18 mouse cellular contexts compared by ENCODE assay signal in the genomic region with DNA sequence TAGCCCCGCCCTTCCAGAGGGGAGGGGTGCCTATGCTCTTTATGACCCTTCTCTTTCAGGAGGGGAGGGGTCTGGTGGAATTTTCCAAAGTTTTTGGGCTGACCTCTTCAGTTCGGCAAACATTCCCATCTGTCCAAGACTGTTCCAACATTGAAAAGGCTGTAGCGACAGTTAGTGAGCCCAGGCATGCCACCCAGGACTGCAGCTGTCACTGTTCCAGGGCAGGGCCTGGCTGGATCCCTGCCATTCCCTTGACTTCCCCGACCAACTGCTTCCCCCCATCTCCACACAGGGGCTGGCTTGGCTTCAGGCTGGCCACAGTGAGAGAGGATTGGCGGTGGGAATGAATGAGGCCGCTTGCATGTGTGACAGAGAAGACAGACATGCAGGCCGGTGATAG. TPM values are rescaled to one million over a fixed set of nuclear protein-coding genes. Genes with fewer than 3 reads are reported as not detected.
DNase-seq lines count a peak whose midpoint lies in the region; ATAC-seq and TF ChIP-seq lines count a peak whose summit lies in the region.
"Had no signal": no experiment of that assay in that cellular context is flagged by ENCODE, and none has a peak within 500 bp of the region (broad histone marks: within the 10 kb centered on the region; RNA-seq: fewer than 3 reads in every experiment).

No protein-coding gene starts in this region.

- H3K27me3 ChIP-seq in forebrain, embryonic 15.5 days: no peaks in the 10 kb centered on the region
- no peaks in the 10 kb centered on the region for H3K27me3 ChIP-seq in forebrain, embryonic 10.5 days (ENCODE audit: poor library complexity, severe bottlenecking)
- H3K27me3 ChIP-seq in limb, embryonic 12.5 days: no peaks in the 10 kb centered on the region
- H3K27me3 ChIP-seq in limb, embryonic 10.5 days (ENCODE audit: low read depth, poor library complexity, severe bottlenecking): no peaks in the 10 kb centered on the region
- peaks cover 16% of the 10 kb centered on the region; the same call in 1 of the 2 replicates for H3K27me3 ChIP-seq in E14TG2a.4 (ENCODE audit: insufficient read depth, low read length)
- no peaks in the 10 kb centered on the region for H3K27me3 ChIP-seq in embryonic facial prominence, embryonic 14.5 days (replicated peaks; ENCODE audit: control insufficient read depth, insufficient read depth, low read length)
- H3K27me3 ChIP-seq in stomach, postnatal 0 days (ENCODE audit: control insufficient read depth, insufficient read depth, low read length): no peaks in the 10 kb centered on the region

- H3K27ac ChIP-seq in forebrain, embryonic 15.5 days (replicated peaks): no peak overlapping the region
- H3K27ac ChIP-seq in forebrain, embryonic 10.5 days: no peak overlapping the region
- H3K27ac ChIP-seq in limb, embryonic 12.5 days: peak overlapping the region; percentile 35; the same call in 1 of the 2 replicates
- H3K27ac ChIP-seq in limb, embryonic 10.5 days: no peak overlapping the region
- H3K27ac ChIP-seq in embryonic facial prominence, embryonic 14.5 days (replicated peaks; ENCODE audit: low read depth, low read length): 0 out of 2 replicates have a peak overlapping the region, but pooled peaks have one; percentile 44
- H3K27ac ChIP-seq in stomach, postnatal 0 days (replicated peaks): no peak overlapping the region

- H3K36me3 ChIP-seq in forebrain, embryonic 15.5 days: no peaks in the 10 kb centered on the region
- no peaks in the 10 kb centered on the region for H3K36me3 ChIP-seq in forebrain, embryonic 10.5 days (replicated peaks)
- no peaks in the 10 kb centered on the region for H3K36me3 ChIP-seq in limb, embryonic 12.5 days
- H3K36me3 ChIP-seq in limb, embryonic 10.5 days: no peaks in the 10 kb centered on the region
- H3K36me3 ChIP-seq in E14TG2a.4 (ENCODE audit: insufficient read depth, low read length): no peaks in the 10 kb centered on the region
- H3K36me3 ChIP-seq in embryonic facial prominence, embryonic 14.5 days (ENCODE audit: control insufficient read depth, insufficient read depth, low read length): no peaks in the 10 kb centered on the region
- no peaks in the 10 kb centered on the region for H3K36me3 ChIP-seq in stomach, postnatal 0 days (ENCODE audit: control insufficient read depth, insufficient read depth, low read length)
- H3K36me3 ChIP-seq: heart, embryonic 12.5 days had no signal

- 63% methylated on average over 7 of the region's 7 CpGs for WGBS in forebrain, embryonic 15.5 days
- WGBS in forebrain, embryonic 10.5 days: 85% methylated on average over 7 of the region's 7 CpGs
- WGBS in limb, embryonic 12.5 days: 68% methylated on average over 7 of the region's 7 CpGs
- WGBS in limb, embryonic 10.5 days: 77% methylated on average over 7 of the region's 7 CpGs
- 79% methylated on average over 7 of the region's 7 CpGs for WGBS in embryonic facial prominence, embryonic 14.5 days
- 70% methylated on average over 7 of the region's 7 CpGs for WGBS in stomach, postnatal 0 days

- intact Hi-C loops in heart, postnatal 25 days (cut with DNase I): no loop called here

- H3K4me2 ChIP-seq in forebrain, embryonic 15.5 days (replicated peaks): no peak overlapping the region
- H3K4me2 ChIP-seq in limb, embryonic 12.5 days: no peak overlapping the region
- no peak overlapping the region for H3K4me2 ChIP-seq in embryonic facial prominence, embryonic 14.5 days (ENCODE audit: low read depth, low read length)
- H3K4me2 ChIP-seq in stomach, postnatal 0 days (replicated peaks; ENCODE audit: low read depth): no peak overlapping the region
- H3K4me2 ChIP-seq: heart, embryonic 12.5 days had no signal

- no peak for DNase-seq in forebrain, embryonic 10.5 days (ENCODE audit: extremely low spot score, low spot score)
- no peak for DNase-seq in limb, embryonic 10.5 days (ENCODE audit: low spot score)
- DNase-seq in embryonic facial prominence, embryonic 14.5 days (ENCODE audit: low spot score): peak; percentile 59
- DNase-seq in heart, postnatal 25 days (ENCODE audit: low spot score): no peak
- no peak for DNase-seq in stomach, postnatal 0 days (ENCODE audit: low spot score)
- DNase-seq: cerebellum, adult 18-20 months; gastrocnemius, postnatal 25 days; heart, postnatal 4 days; kidney, adult 11 months; liver; lung, postnatal 10 days; right cerebral cortex, postnatal 25 days had no signal

- TF ChIP-seq EP300 in stomach, postnatal 0 days (optimal IDR thresholded peaks at IDR 0.05): no peak

- TF ChIP-seq CTCF in E14TG2a.4 (conservative IDR thresholded peaks at IDR 0.05; ENCODE audit: low read length): no peak
- TF ChIP-seq CTCF in stomach, postnatal 0 days (IDR thresholded peaks at IDR 0.05; ENCODE audit: low read depth): no peak

- H3K4me1 ChIP-seq in forebrain, embryonic 15.5 days: no peaks in the 10 kb centered on the region
- peaks cover 30% of the 10 kb centered on the region for H3K4me1 ChIP-seq in forebrain, embryonic 10.5 days
- peaks cover 28% of the 10 kb centered on the region for H3K4me1 ChIP-seq in limb, embryonic 12.5 days (replicated peaks)
- H3K4me1 ChIP-seq in limb, embryonic 10.5 days: peaks cover 28% of the 10 kb centered on the region
- H3K4me1 ChIP-seq in E14TG2a.4 (replicated peaks; ENCODE audit: low read depth, low read length): peaks cover 23% of the 10 kb centered on the region
- H3K4me1 ChIP-seq in embryonic facial prominence, embryonic 14.5 days (ENCODE audit: control insufficient read depth, insufficient read depth, low read length): peaks cover 10% of the 10 kb centered on the region
- H3K4me1 ChIP-seq in stomach, postnatal 0 days (replicated peaks; ENCODE audit: control insufficient read depth, insufficient read depth): no peaks in the 10 kb centered on the region

- peak; percentile 57; the same call in 1 of the 2 replicates for ATAC-seq in forebrain, embryonic 15.5 days (replicated peaks)
- ATAC-seq in limb, embryonic 12.5 days (ENCODE audit: insufficient number of reproducible peaks, insufficient read depth, low FRiP score, low TSS enrichment, low read depth): no peak
- peak; percentile 50; the same call in 1 of the 2 replicates for ATAC-seq in embryonic facial prominence, embryonic 14.5 days (ENCODE audit: low read depth)
- ATAC-seq in stomach, postnatal 0 days (ENCODE audit: low FRiP score, low TSS enrichment): no peak
- ATAC-seq: forebrain, embryonic 16.5 days had no signal

- H3K4me3 ChIP-seq in forebrain, embryonic 15.5 days: no peak overlapping the region
- no peak overlapping the region for H3K4me3 ChIP-seq in forebrain, embryonic 10.5 days
- no peak overlapping the region for H3K4me3 ChIP-seq in limb, embryonic 12.5 days (replicated peaks)
- no peak overlapping the region for H3K4me3 ChIP-seq in limb, embryonic 10.5 days
- peak overlapping the region; percentile 32; the same call in 1 of the 2 replicates for H3K4me3 ChIP-seq in E14TG2a.4 (replicated peaks; ENCODE audit: low read length)
- no peak overlapping the region for H3K4me3 ChIP-seq in embryonic facial prominence, embryonic 14.5 days (ENCODE audit: low read depth, low read length)
- no peak overlapping the region for H3K4me3 ChIP-seq in stomach, postnatal 0 days (ENCODE audit: low read depth, low read length)
- H3K4me3 ChIP-seq: heart, embryonic 12.5 days had no signal

- no peak overlapping the region for H3K9ac ChIP-seq in forebrain, embryonic 15.5 days (replicated peaks)
- no peak overlapping the region for H3K9ac ChIP-seq in limb, embryonic 12.5 days (replicated peaks)
- no peak overlapping the region for H3K9ac ChIP-seq in embryonic facial prominence, embryonic 14.5 days (ENCODE audit: low read depth, low read length)
- H3K9ac ChIP-seq in stomach, postnatal 0 days (ENCODE audit: low read length): no peak overlapping the region
- H3K9ac ChIP-seq: heart, embryonic 12.5 days had no signal

- no peaks in the 10 kb centered on the region for H3K9me3 ChIP-seq in forebrain, embryonic 15.5 days
- no peaks in the 10 kb centered on the region for H3K9me3 ChIP-seq in forebrain, embryonic 10.5 days
- H3K9me3 ChIP-seq in limb, embryonic 12.5 days: no peaks in the 10 kb centered on the region
- no peaks in the 10 kb centered on the region for H3K9me3 ChIP-seq in limb, embryonic 10.5 days (replicated peaks)
- no peaks in the 10 kb centered on the region for H3K9me3 ChIP-seq in E14TG2a.4 (ENCODE audit: low read length)
- no peaks in the 10 kb centered on the region for H3K9me3 ChIP-seq in embryonic facial prominence, embryonic 14.5 days (ENCODE audit: control insufficient read depth, low read length)
- H3K9me3 ChIP-seq in stomach, postnatal 0 days (ENCODE audit: control insufficient read depth, low read length): no peaks in the 10 kb centered on the region
- H3K9me3 ChIP-seq: heart, embryonic 12.5 days had no signal

RNA-seq across cellular contexts. Expression of a gene that starts 46.3 kb away (rescaled TPM):
- polyA plus RNA-seq in forebrain, embryonic 15.5 days (2015; fragmentation: Nextera tagmentation; extraction: Ambion mirVana): 2.0 and 2.5 TPM in 2 replicates
- 0.64 and 0.82 TPM in 2 replicates for polyA plus RNA-seq in forebrain, embryonic 10.5 days (2016; fragmentation: Nextera tagmentation; extraction: Ambion mirVana)
- 4.1 and 8.0 TPM in 2 replicates for polyA plus RNA-seq in limb, embryonic 12.5 days (2016; fragmentation: Nextera tagmentation; extraction: Ambion mirVana)
- polyA plus RNA-seq in limb, embryonic 10.5 days (2016; fragmentation: Nextera tagmentation; extraction: Ambion mirVana): 0.30 and 0.55 TPM in 2 replicates
- polyA plus RNA-seq in embryonic facial prominence, embryonic 14.5 days (2014; fragmentation: Nextera tagmentation; extraction: Ambion mirVana): 63.9 and 64.1 TPM in 2 replicates
- total RNA-seq in heart, postnatal 25 days (2021): 10 to 100 TPM; 20.2 to 20.7 TPM
- 25.7 and 27.0 TPM in 2 replicates for polyA plus RNA-seq in stomach, postnatal 0 days (2015; fragmentation: Nextera tagmentation; extraction: Ambion mirVana)
- total RNA-seq: megakaryocyte-erythroid progenitor cell, adult 5-6 weeks had no signal

RNA-seq across cellular contexts. Expression of a gene that starts 52.4 kb away (rescaled TPM):
- polyA plus RNA-seq in forebrain, embryonic 15.5 days (2015; fragmentation: Nextera tagmentation; extraction: Ambion mirVana): 0.36 and 0.41 TPM in 2 replicates
- 0.29 and 0.37 TPM in 2 replicates for polyA plus RNA-seq in forebrain, embryonic 10.5 days (2016; fragmentation: Nextera tagmentation; extraction: Ambion mirVana)
- polyA plus RNA-seq in limb, embryonic 12.5 days (2016; fragmentation: Nextera tagmentation; extraction: Ambion mirVana): 0.41 and 0.50 TPM in 2 replicates
- polyA plus RNA-seq in limb, embryonic 10.5 days (2016; fragmentation: Nextera tagmentation; extraction: Ambion mirVana): 0.19 and 0.26 TPM in 2 replicates
- 0.63 TPM in 2 replicates for polyA plus RNA-seq in embryonic facial prominence, embryonic 14.5 days (2014; fragmentation: Nextera tagmentation; extraction: Ambion mirVana)
- 1 to 10 TPM; 1.8 to 2.6 TPM for total RNA-seq in heart, postnatal 25 days (2021)
- polyA plus RNA-seq in stomach, postnatal 0 days (2015; fragmentation: Nextera tagmentation; extraction: Ambion mirVana): 0.51 and 0.61 TPM in 2 replicates

Comparison
In these comparisons a context has a peak if more than half of its experiments do, and no peak if none do; other contexts are left out.
1. H3K27ac ChIP-seq: peak in limb, embryonic 12.5 days (single experiment) and embryonic facial prominence, embryonic 14.5 days (single experiment); none in forebrain, embryonic 15.5 days (single experiment), forebrain, embryonic 10.5 days (single experiment), limb, embryonic 10.5 days (single experiment) and stomach, postnatal 0 days (single experiment).
2. ATAC-seq: peak in forebrain, embryonic 15.5 days (single experiment) and embryonic facial prominence, embryonic 14.5 days (single experiment); none in limb, embryonic 12.5 days (single experiment) and stomach, postnatal 0 days (single experiment).